Mouse (Mus musculus): Measurements from ENCODE around the gene Cd47.

Gene Cd47

DNA sequence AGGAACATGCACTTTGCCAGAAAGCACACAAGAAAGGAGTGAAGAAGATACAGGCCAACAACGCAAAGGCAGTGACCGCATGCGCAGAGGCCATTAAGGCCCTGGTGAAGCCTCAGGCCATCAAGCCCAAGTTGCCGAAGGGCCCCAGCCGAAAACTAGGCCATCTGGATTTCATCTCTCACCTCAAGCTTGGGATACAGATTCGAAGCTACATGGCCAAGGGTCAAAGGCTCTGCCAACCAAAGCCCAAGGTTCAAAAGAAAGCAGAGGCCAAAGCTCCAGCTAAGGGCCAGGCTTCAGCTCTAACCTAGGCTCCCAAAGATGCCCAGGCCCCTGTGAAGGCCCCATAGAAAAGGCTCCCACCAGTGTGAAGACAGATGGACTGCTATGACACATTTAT is 14.2 kb upstream of the Cd47 start:
- CTCF ChIA-PET: interaction anchor here (1.1 kb wide), 1 partner anchor 53 kb away, joined by 3 read pairs; no protein-coding TSS in a partner anchor

DNA sequence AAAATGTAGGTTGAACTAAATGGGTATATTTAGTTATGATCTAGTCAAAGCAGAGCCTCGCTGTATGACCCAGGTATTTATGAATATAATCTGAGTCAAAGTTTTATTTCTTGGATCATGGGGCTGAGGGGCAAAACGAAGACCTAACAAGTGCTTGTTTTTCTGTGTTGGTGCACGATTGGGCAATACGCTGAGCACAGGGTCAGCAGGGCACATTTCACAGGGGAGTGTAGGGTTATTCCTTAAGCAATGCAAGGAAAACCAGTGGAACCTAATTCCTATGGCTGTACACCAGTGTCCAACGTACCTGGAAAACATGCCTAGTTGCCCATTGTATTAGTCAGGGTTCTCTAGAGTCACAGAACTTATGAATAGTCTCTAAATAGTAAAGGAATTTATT is 12.6 kb upstream of the Cd47 start:
- CTCF ChIA-PET: no interaction called here

- CTCF ChIA-PET: no interaction called here
Observed at GRCm38 (mm10) chr16:49790575-49791465, 9.5 kb upstream of the Cd47 start.

DNA sequence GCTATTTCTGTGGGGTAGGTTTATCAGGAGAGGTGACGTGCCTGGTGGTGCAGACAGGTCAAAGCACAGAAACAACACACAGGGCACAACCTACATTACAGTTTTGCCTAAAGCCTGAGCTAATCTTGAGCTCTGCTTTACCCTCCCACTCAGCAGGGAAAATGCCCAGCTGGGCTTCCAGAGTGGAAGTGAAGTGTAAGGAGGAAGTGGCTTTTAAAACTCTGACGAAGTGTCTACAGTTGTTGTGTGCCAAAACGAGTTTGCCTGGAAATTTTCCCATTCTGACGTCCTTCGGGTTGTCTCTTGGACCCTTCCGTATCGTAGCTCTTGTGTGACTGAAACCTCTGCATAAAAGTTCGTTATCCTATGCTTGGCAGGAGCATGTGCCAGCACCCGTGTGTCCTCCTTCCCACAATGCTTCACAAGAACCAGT is 7.9 kb upstream of the Cd47 start:
- CTCF ChIA-PET: interaction anchor here (1.0 to 1.1 kb wide), 2 partner anchors 17 to 19 kb away, joined by 3 to 6 read pairs; no protein-coding TSS in a partner anchor

DNA sequence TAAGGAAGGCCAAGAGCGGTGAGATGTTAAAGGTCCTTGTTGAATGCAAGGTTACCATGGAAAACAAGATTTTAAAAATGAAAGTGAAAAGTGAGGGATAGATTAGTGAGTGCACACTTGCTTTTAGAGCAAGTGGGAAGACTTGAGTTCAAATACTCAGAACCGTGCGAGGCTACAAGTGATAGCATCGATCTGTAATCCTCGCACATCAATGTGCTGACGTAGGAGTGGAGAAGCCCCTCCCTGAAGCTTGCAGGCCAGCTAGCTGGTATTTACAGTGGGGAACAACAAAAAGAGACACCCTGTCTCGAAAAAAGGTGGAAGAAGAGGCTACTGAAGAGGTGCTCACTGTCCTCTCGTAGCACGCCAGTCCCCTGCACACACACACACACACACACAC is 6.7 kb upstream of the Cd47 start:
- CTCF ChIA-PET: interaction anchor here (0.9 kb wide), 1 partner anchor 11 kb away, joined by 3 read pairs; no protein-coding TSS in a partner anchor

DNA sequence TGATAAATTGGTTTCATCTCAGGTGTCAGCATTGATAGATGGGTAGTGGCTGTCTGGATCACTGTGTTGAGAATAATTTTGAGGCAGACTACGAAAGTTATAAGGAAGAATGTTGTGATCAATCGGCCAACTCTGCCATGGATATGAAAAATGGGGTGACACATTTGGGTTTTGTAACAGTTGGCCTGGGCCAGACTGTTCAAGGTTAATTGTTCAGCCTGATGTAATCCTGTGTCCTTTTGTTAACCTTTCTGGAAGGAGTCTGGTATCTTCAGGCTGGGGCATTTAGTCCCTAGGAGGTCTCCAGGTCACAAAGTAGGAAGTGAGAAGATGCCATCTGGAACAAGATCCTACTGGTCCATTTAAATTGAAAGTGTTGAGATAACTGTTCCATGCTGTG is 4.1 kb upstream of the Cd47 start:
- CTCF ChIA-PET: no interaction called here

DNA sequence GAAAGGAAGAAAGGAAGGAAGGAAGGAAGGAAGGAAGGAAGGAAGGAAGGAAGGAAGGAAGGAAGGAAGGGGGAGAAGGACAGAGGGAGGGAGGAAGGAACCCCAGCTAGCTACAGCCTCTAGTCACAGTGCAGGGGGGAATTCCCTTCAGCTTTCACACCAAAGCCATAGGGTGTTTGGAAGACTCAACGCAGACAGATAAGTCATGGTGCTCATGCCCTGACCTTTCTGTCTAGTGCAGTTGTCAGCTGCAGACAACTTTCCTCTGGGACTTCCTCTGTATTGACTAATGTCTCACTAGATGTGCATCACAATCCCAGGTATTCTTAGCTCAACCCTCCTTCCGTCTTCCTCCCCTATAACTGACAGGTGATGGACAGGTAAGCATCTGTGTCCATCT is 3.4 kb upstream of the Cd47 start:
- CTCF ChIA-PET: interaction anchor here (0.6 kb wide), 1 partner anchor 50 kb away, joined by 3 read pairs; no protein-coding TSS in a partner anchor

DNA sequence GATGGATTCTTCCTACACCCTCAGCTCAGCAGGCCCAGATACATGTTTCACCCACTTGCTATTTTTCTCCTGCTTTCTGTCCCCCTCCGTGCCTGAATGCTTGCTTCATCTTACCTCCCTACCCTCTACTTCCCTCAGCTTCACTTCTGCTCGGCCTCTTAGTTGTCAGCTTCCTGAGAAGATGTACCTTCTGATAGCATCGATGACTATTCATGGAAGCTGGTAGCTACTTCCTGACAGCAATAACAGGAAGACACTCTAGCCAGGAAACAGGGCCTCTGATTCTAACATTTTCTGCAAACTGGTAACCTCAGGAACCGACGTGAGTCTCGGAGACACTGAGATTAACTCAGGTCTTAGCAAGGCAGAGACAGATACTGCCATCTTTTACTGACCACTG is 1.5 kb upstream of the Cd47 start:
- CTCF ChIA-PET: no interaction called here

GRCm38 (mm10) chr16:49800996-49801395 is 663 bp downstream of the Cd47 start:
- CTCF ChIA-PET: no interaction called here

GRCm38 (mm10) chr16:49801399-49801798 is 1.1 kb downstream of the Cd47 start:
- CTCF ChIA-PET: interaction anchor here (0.7 to 0.9 kb wide), 2 partner anchors 39 to 151 kb away, joined by 4 to 5 read pairs; no protein-coding TSS in a partner anchor

DNA sequence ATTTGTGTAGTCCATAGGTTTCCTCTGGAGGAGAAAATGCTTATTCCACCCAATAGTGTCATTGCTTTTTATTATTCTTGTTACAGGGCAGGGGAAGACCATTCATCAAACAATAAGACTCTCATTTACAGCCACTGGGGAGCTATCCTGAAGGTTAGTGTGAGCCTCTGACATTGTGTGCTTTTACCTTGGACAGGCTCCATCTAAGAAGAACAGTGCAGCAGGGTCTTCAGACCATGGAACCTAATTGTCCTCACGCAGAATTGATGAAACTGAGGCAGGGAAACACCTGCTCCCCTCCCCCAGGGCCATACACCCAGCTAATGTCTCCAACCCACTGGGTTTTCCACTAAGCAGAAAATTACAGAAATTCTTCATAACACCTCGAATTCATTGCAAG is 2.7 kb downstream of the Cd47 start:
- CTCF ChIA-PET: no interaction called here

- CTCF ChIA-PET: no interaction called here
Observed at GRCm38 (mm10) chr16:49803932-49804461, 3.7 kb downstream of the Cd47 start.

- CTCF ChIA-PET: no interaction called here
Observed at GRCm38 (mm10) chr16:49806920-49807319, 6.6 kb downstream of the Cd47 start.

DNA sequence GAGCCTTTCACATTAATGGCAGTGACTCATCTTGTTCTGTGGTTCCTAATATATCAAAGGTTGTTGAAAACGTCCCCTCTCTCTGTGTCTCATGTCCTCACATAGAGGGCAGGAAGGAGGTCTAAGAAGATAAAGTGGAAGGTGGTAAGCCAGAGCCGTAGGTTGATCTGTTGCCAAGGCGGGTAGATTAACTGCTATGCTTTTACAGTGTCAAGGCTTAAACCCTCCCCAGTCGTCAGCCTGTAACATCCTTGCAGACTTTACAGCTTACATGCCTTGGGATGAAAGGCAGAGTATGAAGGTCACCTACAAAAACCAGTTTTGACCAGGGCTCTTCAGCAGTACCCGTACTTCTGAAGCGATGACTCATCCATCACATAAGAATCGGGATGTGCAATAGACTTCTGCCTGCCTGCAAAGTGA is 7.1 kb downstream of the Cd47 start:
- CTCF ChIA-PET: no interaction called here

- CTCF ChIA-PET: no interaction called here
Observed at GRCm38 (mm10) chr16:49807862-49808430, 7.6 kb downstream of the Cd47 start.

DNA sequence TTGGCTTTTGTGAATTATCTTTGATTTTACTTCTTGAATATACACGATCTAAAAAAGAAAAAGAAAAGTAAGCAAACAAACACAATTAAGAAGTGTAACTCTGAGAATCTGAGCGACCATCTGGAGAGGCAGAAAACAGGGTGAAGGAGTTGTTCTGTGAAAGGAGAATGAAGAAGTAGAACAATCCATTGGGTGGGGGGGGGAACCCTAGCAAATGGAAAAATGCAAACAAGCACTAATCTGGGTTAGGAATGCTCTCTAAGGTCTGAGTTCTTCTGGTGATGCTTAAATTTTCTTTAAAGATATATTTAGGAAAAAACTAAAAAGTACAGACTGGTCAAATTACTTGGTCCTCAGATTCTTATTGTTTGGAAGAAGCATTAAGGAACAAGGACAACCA is 11.6 kb downstream of the Cd47 start:
- CTCF ChIA-PET: interaction anchor here (0.6 kb wide), 1 partner anchor 12 kb away, joined by 7 read pairs; no protein-coding TSS in a partner anchor

GRCm38 (mm10) chr16:49812821-49813616 is 12.7 kb downstream of the Cd47 start:
- CTCF ChIA-PET: no interaction called here

DNA sequence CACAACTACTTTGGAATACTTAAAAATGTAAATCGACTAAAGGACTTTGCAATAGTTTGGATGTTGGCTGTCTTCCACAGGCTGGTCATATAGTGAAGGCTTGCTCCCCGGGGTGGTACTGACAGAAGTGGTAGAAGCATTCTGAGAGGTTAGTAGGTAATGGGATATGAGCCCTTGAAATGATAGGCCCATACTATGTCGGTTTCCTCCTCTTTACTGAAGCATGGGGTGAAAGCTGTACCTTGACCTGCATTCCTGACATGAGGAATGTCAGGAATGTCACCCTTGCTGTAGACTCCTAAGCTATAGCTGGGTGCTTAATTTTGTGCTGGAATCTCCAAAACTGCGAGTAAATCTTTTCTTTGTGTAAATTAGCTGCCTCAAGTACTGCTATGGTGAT is 14.1 kb downstream of the Cd47 start:
- CTCF ChIA-PET: no interaction called here

GRCm38 (mm10) chr16:49816889-49817288 is 16.6 kb downstream of the Cd47 start:
- CTCF ChIA-PET: no interaction called here

DNA sequence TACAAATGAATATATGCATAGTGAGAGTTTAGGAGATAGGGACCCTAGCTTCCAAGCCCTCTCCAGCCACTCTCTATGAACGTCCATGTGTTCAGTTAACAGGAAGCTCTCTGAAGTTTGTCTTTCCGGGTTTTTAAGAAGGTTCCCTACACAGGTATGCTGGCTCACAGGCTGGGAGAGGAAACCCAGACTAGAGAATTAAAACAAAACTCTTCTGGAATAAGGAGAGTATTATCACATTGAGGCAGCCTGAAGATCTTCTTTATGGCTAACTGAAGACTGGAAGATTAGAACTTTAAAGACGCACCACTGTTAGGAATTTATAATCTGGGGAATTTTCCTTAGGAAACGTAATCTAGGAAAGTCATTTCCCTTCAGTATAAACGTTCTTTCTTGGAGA is 17.8 kb downstream of the Cd47 start:
- CTCF ChIA-PET: interaction anchor here (1.0 kb wide), 2 partner anchors 38 to 148 kb away, joined by 4 read pairs; no protein-coding TSS in a partner anchor

- CTCF ChIA-PET: interaction anchor here (0.9 to 1.2 kb wide), 4 partner anchors 9 to 147 kb away, joined by 3 to 4 read pairs (median 4); no protein-coding TSS in a partner anchor
Observed at GRCm38 (mm10) chr16:49818627-49819026, 18.3 kb downstream of the Cd47 start.

DNA sequence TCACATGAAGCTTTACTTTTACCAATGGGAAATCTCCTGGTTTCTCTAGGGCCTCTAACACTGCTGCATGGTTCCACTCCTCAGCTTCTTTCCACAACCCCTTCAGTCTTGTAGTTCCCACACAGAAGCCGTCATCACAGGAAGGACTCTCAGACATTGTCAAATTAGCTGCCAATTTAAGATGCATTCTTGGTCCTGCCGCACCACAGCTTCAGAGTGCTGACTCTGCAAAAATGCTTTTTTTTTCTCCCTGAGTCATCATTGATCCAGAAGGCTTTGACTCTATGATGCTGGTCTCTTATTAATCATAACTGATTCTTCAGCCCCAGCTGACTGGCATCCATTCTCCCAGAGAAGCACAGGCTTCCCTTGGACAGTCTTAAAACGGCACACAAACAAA is 19.2 kb downstream of the Cd47 start:
- CTCF ChIA-PET: interaction anchor here (0.6 to 1.2 kb wide), 4 partner anchors 10 to 69 kb away, joined by 3 read pairs; no protein-coding TSS in a partner anchor

Data from spleen, embryonic (tissue).